Mouse (Mus musculus): ENCODE measurements around the gene Camk2b.

DNA sequence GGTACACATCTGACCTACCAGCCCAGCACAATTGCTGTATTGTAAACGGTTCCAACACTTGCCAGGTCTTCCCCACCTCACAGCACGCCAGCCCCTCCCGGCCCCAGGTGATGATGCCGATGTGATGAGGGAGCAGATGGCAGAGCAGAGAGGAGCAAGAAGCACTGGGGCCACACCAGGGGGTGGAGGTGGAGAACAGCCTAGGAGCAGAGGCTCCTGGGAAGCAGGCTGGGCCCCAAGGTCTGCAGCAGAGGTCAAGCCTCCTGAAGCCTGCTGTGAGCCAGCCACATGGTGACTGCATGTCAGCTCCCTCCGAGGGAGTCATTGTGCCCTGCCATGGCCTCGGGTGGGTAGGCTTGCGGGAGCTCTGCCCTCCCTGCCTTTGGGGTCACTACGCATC is 85.6 kb downstream of the Camk2b start:
- TF ChIP-seq CTCF (IDR thresholded peaks at IDR 0.05; ENCODE audit: insufficient read depth, low read length) (no peak), POLR2A (IDR thresholded peaks at IDR 0.05; ENCODE audit: borderline replicate concordance, extremely low read depth, low read depth, low read length) (no peak)

All from lung, adult 2 months (tissue).